Mouse (Mus musculus) megakaryocyte, adult 5-6 weeks (primary cell): Measurements from ENCODE around the gene Vax2. TPM values are rescaled to one million over a fixed set of nuclear protein-coding genes. Genes with fewer than 3 reads are reported as not detected.

ENCODE experiments used
- ATAC-seq: 2 replicates; pipeline ENCODE4 v1.8.0; 2016; ENCODE audit warnings: mild to moderate bottlenecking, inconsistent platforms; ENCODE audit not compliant: poor library complexity, severe bottlenecking
- total RNA-seq, 2 experiments: library from RNA; stranded (forward) in 1 of 2; stranded (reverse) in 1 of 2; fragments of 153-499, 151-499 nt in 1 of 2; fragments of 221-1000, 200-1000 nt in 1 of 2; gene quantifications; 2 replicates each; pipeline versions ENCODE4 v1.2.3 to v1.2.4; 2015 to 2017

Vax2 gene
- total RNA-seq, 2 experiments from 2014 or later, result not detected

DNA sequence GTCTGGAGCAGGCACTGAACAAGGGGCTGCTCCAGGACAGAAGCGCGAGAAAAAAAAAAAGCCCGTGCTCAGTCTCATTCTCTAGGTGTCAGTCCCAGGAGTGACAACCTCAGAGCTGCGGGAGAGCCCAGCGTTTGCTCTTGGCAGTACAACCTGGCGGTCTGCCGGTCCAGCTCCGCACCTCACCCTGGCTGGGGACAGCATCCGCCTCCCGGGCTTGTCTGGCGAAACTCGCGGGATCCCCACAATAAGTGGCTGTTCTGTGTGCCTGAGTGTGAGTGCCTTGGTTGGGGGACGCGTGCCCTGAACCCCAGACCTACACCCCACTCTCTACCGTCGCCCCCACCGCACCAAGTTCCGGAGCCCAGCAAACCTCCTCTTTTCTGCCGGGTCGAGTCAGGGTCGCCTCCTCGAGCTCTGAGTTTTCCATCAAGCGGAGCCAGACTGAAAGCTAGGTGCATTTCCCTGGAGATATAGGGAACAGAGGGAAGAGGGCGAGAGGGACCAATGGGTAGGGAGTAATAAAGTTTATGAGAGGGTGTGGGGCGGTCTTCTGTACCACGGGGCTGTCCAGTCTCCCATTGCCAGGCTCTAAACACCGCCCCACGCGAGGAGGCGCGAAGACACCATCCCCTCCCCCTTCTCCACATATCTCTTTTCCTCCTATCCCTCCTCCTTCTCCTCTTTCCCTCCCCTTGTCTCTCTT is 550 bp upstream of the Vax2 start:
- ATAC-seq, result no peak

DNA sequence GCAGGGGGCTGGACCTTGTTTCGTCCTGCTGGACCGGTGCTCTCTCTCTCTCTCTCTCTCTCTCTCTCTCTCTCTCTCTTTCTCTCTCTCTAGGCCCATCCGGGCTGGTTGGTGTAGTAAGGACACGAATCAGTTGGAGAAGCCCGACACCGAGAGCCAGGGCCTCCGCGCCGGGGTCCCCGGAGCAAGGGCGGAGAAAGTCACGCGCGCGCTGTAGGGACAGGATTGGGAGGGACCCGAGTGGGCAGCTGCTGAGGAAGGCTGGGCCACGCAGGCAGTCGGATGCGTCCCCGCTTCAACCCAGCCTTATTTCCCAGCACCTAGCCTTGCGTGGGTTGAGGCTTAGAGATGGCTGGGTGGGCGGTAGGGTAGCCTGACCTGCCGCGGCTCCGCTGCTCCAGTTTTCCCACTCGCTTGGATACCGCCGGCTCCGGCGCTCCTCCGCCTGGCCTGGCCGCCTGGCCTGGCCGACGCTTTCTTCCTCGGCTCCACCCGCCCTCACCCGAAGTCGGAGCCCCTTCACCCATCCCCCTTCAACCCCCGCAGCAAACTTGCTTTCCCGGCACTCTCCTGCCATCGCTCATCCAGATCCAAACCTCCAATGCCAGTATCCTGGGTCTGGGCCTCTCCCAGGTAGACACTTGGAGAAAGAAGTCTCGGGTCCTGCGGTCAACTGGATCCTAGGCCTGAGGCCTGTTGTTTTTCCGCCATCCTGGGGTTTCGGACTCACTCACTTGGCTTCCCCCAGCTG is 836 bp downstream of the Vax2 start:
- no peak for ATAC-seq

DNA sequence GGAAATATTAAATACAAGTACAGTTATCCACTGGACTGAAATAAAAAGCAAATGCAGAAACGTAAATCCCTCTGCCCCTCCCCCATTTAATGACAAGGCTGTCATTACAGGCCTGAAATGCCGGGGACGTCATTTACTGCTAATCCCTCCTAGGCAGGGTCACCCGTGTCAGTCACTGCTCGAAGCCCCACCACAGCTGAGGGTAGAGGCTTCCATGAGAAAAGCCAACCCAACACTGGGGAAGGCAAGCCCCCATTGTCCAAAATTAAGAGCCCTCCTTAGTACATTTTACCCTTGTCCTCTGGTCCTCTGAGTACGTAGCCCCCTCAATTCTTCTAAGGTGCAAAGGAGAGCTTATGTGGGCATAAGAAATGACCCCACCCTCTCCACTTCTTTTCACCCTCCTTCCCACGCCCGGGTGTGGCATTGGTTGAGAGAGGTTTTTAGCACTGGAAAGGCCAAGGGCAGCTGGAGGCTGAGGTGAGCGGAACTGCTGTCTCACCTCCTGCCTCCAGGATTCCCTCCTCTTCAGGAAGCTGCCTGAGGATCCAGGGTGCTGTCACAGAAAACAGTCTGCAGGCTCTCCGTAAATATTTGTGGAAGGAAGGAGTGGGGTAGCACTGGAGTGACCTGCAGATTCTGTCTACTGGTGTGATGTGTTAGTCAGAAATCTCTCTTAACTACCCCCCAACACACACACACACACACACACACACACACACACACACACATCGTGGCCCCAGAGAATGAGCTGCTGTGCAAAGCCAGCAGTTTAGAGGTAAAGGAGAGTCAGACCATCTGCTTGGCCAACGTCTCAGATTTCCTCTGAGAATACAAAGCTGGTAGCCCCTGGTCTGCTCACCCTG is 2.4 kb downstream of the Vax2 start:
- no peak for ATAC-seq

DNA sequence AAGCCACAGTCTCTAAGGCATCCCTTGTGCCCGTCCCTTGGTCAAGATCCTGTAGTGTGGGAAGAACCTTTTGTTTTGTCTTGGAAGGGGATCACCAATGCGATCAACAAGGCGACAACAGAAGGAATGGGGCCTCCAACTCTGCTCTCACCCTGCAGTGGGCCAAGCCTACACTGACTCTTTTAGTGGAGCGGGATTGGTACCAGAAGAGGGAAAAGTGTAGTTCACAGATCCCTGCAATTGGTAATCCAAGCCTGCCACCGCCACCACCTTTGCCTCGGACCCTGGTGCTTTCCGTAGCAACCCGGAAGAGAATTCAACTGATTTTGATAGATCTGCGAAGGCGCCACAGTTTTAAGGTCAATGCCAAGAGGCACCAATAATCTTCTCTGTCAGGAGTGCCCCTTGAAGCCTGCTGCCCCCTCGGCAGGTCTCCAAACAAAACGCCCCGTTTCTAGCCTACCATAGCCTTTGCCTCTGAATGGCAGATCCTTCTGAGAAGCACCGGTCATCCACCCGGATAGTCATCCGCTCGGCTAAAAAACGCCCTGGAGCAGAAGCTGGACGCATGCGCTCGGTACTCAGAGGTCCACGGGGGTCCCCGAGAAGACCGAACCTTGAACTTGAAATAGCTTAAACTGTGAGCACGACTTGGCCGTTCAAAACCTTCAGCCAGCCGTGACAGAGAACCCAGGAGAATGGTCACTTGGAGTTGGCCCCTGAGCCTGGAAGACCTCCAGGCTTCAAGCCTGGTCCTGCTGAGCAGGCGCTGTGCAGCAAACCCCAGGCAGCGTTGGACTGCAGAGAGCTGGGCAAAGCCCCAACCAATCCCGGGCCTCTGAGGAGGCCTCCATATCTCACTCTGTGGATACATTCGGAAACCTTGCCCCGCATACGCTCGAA is 3.4 kb downstream of the Vax2 start:
- ATAC-seq, result no peak

DNA sequence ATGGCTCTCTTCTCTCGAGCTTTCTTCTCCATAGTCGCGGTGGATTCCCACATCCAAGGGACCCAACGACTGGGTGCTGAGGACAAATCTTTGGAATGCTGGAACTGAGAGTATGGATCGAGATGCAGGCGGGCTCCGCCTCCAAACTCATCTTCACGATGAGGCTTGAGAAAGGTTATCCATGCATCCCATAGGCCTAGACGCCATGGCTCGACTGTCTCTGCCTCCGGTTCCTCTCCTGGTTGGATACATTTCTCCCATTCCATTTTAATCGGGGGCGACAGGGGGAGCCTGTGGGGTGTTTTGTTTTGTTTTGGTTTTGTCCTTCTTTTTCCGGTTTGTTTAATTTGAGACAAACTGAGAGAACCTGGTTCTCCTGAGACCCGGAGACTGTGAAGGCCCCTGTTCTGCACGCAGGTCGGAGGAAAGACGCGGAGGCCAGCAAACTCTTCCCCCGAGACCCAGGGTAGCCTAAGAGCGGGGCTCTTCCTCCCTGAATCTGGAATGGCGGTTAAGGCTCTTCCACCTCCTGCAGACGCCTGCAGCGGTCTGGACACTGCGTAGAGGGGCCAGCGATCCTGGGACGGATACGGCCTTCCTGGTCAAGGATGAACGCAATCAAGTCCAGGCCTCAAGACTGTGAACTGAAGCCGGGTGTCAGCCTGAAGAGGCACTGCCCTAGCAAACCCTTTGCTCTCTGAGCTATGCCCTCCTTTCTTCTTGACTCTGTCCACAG is 4.6 kb downstream of the Vax2 start:
- ATAC-seq, result no peak

DNA sequence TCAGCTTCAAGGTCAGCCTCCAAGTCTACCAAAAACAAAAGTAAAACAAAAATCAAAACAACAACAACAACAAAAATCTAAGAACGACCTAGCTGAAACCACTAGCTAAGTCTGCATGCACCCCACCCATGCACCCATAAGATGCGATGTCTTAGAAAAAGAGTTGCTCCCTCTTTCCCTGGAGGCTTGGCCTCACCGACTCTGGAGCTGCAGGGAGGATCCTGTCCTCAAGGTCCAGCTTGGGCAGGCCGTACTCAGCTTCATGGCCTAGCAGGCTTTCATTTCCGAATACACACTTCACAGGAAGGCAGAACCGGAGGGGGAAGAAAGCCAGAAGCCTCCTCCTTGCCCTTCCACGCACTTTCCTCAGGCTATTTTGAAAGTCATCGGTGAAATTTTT is 6.0 kb downstream of the Vax2 start:
- ATAC-seq, result no peak

DNA sequence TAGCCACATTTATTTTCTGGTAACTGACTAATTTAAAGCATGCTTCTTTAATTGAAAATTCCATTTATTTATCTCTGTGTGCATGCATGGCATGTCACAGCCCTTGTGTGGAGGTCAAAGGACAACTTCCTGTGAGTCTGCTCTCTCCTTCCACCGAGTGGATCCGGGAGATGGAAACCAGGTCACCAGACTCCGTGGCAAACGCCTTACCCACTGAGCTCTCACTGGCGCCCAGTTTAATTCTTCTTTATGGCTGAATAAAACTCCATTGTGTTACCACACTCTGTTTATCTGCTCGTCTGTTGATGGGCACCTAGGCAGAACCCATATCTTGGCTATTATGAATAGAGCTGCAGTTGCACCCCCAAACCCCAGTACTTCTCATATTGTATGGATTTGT is 11.5 kb downstream of the Vax2 start:
- no peak for ATAC-seq

DNA sequence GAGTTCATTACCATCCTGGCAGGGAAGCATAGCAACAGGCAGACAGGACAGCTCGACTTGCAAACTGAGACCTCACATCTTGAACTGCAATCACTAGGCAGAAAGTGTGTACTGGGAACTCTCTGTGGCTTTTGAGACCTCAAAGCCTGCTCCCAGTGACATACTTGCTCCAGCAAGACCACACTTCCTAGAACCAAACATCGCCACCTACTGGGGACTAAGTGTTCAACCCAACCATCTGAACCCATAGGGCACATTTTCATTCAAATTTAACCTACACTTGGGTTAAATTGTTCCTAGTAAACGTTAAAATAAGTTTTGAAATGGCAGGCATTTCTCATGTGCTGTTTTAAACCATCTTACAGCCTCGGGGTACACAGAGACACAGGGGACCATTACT is 16.1 kb downstream of the Vax2 start:
- no peak for ATAC-seq

DNA sequence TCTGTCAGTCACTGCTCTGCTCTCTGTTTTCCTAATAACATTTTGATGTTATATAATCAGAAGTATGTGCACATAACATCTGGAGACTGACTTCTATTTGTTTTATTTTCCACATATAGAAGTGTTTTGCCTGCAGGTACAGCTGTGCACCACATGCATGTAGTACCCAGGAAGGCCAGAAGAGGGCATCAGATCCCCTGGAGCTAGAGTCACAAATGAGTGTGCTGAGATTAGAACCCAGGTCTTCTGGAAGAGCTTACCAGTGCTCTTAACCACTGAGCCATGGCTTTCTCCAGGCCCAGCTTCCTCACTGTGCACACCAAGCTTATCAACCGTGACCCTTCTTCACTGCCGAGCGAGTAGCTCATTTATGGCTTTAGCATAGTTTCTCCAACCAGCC is 17.4 kb downstream of the Vax2 start:
- peak; percentile 35; the same call in 1 of the 2 replicates for ATAC-seq

DNA sequence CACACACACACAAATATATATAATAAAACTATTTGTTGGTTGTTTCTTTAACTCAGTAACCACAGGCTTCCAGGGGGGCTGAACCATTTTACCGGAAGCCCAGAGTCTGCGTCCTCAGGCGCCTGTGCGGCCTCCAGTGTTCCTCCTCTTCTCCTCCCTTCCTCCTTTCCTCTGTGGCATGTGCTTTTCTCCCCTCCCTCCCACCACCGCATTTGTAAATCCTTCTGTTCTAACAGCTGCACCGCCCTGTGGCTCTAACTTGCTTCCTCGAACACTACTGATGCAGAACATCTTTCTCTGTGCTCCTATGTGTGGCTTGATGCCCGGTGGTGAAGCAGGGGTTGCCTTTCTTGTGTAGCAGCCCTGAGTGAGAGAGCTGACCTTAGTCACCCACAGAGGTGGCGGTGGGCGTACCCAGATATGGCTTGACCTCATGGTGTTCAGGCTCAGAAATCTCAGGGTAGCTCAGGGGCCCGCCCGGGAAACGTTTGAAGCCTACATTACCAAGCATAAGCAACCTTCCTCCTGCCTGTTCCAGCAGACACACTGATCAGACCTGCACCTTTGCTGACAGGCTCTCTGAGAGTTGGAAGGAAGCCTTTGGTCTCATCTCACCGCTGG is 18.4 kb downstream of the Vax2 start:
- no peak for ATAC-seq

DNA sequence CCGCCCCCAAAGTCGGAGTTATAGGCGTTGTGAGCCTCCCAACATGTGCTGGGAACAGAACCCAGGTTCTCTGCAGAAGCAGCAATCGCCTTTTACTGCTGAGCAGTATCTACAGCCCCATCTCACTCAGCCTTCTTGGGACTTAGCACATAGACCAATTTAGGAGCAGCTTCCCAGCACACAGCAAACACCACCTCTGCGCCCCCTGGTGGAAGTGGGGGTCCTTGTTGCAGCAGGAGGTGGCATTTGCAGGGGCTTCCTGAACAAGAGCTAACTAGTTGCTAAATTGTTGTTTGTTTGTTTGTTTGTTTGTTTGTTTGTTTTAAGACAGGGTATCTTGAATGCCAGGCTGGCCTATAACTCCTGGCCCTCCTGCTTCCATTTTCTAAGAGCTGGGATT is 20.1 kb downstream of the Vax2 start:
- ATAC-seq, result no peak

DNA sequence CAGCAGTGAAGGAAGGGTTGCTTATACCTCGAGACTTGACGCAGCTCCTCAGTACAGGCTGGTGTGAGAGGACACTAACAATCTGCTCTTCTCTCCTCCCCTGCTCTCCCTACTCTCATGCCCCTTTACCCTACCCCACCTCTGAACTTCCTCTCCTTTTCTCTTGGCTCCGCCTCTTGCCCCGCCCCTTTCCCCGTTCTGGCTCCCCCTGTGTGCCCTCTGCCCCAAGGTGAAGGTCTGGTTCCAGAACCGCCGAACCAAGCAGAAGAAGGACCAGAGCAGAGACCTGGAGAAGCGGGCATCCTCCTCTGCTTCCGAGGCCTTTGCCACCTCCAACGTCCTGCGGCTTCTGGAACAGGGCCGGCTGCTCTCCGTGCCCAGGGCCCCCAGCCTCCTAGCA is 26.2 kb downstream of the Vax2 start:
- no peak for ATAC-seq

DNA sequence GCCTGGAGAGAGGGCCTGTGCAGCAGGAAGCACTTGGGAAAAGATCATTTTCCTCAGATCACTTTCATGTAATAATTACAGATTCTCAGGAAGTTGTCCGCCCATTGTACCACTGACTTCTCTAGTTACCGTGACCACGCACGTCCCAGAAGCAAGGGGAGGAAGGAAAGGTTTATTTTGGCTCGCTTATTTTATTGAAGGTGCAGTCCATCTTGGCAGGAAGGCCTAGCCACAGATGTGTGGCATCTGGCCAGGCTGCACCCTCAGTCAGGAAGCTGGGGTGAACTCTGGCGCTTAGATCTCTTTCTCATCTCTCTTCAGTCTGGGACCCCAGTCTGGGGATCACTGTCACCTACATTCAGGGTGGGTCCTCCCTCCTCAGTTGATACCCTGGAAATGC is 27.5 kb downstream of the Vax2 start:
- ATAC-seq, result no peak

DNA sequence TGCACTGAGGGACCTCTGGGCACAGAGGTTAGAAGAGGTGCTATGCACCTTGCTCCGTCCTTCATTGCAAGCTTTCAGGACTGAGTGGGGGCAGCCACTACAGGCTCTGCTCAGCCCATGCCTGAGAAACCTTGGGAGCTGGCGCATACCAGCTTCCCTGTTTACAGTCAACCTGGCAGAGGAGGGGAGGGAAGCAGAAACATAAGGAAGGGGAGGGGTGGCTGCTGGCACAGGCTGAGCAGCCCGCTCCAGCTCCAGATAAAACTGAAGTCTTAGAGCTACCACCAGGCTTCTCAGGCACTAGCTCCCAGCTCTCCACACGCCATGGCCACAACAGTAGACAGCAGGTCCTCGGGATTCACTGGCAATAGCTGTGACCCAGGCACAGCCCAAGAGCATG is 31.7 kb downstream of the Vax2 start, which contains the start of gene Atp6v1b1:
Gene Atp6v1b1 (plus strand): TSS at position 230 of the 400 bp plus-strand sequence.
- ATAC-seq, result no peak

DNA sequence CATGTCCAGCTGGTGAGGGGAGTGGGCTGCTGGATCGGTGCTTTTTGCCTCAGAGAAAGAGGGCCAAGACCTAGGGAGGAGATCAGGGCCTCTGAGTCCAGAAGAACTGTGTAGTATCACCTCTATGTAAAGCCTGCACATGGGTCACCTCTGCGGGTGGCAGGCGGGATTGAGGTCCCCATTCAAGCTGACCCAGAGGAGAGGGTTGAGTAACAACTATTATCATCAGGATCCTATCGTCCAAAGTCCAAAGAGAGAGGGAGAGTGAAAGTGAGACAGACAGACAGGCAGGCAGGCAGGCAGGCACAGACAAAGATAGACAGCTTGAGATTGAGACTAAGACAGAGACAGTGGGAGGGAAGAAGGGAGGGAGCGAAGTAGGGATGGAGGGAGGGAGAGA is 32.1 kb downstream of the Vax2 start:
- no peak for ATAC-seq

DNA sequence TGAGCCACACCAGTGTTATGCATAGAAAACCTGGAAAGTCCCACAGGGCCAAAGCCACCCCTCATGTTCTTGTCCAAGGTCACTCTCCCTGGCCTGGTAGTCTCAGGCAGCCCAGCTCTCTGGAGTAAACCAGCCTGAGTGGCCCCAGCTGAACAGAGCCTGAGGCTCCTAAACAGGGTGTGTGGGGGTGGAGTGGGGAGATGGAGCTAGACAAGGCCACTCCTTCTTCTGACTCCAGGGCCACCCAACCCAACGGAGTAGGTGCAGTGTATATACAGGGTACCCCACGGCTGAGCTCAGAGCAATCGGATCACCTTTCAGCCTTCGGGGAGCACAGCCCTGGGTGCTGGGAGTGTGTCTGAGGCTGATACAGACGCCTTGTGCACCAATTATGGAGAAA is 33.1 kb downstream of the Vax2 start:
- ATAC-seq, result no peak

DNA sequence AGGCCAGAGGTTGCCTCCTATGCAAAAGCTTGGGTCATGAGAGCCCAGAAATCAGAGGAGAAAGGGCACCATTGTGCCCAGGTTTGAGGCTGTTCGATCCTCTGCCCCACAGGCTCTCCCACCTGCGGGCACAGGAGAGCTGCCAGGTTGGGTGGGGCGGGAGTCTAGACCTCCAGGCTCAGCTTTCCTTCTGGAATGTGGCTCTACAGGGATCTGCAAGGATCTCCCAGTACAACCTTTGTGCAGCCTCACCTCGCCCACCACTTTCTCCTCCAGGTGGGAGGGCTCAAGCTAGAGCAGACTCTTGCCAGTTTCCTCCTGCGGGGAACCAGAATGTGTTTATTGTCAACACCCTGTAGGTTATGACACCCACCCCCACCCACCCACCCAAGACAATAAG is 33.5 kb downstream of the Vax2 start:
- ATAC-seq, result no peak

DNA sequence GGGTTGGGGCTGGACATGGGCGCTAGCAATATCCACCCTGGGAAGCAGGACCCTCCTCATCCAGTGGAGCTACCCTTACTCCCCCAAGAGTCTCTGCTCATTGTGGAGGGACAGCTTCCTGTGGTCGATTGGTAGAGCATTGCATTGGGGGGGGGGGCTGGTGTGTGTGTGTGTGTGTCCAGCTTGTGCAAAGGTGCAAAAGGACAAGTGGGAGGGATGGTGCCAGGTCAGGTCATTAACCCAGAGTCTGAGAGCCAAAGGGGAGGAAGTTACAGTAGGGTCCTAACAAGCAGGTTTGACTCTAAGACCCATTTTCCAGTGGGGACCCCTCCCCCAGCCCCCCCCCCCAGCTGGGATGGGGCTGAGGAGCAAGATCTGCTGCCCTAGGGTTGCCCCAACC is 34.4 kb downstream of the Vax2 start:
- ATAC-seq, result no peak

DNA sequence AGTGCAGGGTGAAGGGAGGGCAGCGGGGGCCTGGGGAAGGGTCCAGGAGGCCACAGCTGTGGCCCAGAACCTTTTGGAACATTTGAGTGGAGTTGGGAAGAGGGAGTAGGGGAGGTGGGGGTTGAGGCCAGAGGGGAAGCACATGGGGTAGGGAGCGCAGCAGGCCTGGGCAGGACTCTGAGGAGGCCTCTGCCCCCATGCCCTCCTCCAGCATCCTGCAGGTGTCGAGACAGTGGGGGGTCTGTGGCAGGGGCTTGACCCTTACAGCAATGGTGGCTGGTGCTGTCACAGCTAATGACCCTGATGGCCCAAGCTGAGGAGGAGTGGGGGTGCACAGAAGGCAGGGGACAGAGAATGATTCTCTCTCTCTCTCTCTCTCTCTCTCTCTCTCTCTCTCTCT is 38.2 kb downstream of the Vax2 start:
- ATAC-seq, result no peak
